Mouse (Mus musculus): Measurements from ENCODE around the gene Phgr1.

DNA sequence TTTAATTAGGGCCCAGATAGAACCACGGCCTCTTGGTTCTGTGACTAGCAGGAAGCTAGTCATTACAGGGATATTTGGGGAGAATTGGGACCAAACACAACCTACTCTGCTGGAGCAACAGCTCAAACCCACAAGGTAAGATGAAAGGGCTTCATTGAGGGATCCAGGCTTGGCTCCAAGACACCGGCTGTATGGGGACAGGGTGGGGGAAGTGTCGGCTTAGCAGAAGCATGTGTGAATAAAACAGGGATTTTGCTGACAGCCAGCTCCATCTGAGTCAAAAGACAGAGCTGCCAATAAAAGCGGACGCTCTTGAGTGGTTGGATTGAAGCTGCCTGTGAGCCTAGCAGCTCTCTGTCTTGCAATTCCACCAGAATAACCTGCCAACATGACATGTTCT, 39.2 kb upstream of the Phgr1 start:
- TF ChIP-seq CTCF (IDR thresholded peaks at IDR 0.05; ENCODE audit: low read depth, low read length) (no peak), POLR2A (IDR thresholded peaks at IDR 0.05; ENCODE audit: extremely low read depth, insufficient read depth, low read length) (no peak)

All from liver, adult 2 months (tissue).